Mouse (Mus musculus): ENCODE measurements at regions not wholly inside any gene's neighbourhood (a gene's known extent, or its start where the extent isn't known, plus 50 kb on each side); places are given as distances from the start of the nearest gene placed in this dataset.

DNA sequence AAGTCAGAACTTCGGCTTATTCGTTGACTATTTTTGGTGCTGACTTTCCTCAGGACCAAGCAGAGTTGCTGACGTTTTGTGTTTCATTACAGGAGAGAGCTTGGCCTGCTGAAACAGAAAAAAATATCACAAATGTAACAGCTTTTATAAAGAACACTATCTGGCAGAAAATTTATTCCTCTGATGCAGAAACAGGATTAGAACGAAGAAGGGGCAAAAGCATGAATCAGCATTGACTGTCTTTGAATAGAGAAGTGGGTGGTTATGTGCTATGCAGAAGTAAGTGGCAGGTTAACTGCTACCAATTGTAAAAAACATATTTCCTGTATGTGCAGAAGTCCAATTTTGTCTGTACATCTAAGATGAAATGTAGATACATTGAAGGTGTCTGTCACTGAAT lies 502.2 kb upstream of the Brinp1 start:
- TF ChIP-seq CTCF (conservative IDR thresholded peaks at IDR 0.05; ENCODE audit: low read length): no peak
- TF ChIP-seq POU5F1 (IDR thresholded peaks at IDR 0.05; ENCODE audit: borderline replicate concordance, low read length): no peak
- no peak for TF ChIP-seq NANOG (IDR thresholded peaks at IDR 0.05; ENCODE audit: borderline replicate concordance, low read length)

All from E14TG2a.4 (cell line).